Mouse (Mus musculus): ENCODE results near the gene Dnah3. TPM values are rescaled to one million over a fixed set of nuclear protein-coding genes. Genes with fewer than 3 reads are reported as not detected.

The Dnah3 gene
- 0.04 TPM in 1 of 2 replicates, not detected in the other for polyA plus RNA-seq (2014; fragmentation: Nextera tagmentation; extraction: Ambion mirVana)

GRCm38 (mm10) chr7:120095180-120095579, at the start of gene Dnah3:
TSS of gene Dnah3 (minus strand) at chr7:120095280.
- no peak within 1 kb of the TSS for H3K9ac ChIP-seq (replicated peaks; ENCODE audit: low read length)
- no peaks in the 10 kb centered on the region for H3K9me3 ChIP-seq (ENCODE audit: control insufficient read depth, low read length)
- no peaks in the 10 kb centered on the region for H3K4me1 ChIP-seq (ENCODE audit: control insufficient read depth, insufficient read depth, low read length)
- ATAC-seq (ENCODE audit: low FRiP score, low TSS enrichment) (no peak), DNase-seq (no peak)
- H3K4me2 ChIP-seq (ENCODE audit: low read length) = no peak within 1 kb of the TSS
- H3K27me3 ChIP-seq (ENCODE audit: control insufficient read depth, insufficient read depth, low read length) = no peaks in the 10 kb centered on the region
- no peak within 1 kb of the TSS for H3K4me3 ChIP-seq (replicated peaks; ENCODE audit: low read depth, low read length)
- no peaks in the 10 kb centered on the region for H3K36me3 ChIP-seq (ENCODE audit: control insufficient read depth, insufficient read depth, low read length)
- H3K27ac ChIP-seq (replicated peaks; ENCODE audit: low read depth, low read length) = no peak within 1 kb of the TSS
- 87% methylated on average over 6 of the region's 6 CpGs for whole genome bisulfite sequencing

- Histone ChIP-seq H3K4me3 (replicated peaks; ENCODE audit: low read depth, low read length) (no peak overlapping the region), H3K9me3 (ENCODE audit: control insufficient read depth, low read length) (no peaks in the 10 kb centered on the region), H3K9ac (replicated peaks; ENCODE audit: low read length) (no peak overlapping the region), H3K27ac (replicated peaks; ENCODE audit: low read depth, low read length) (no peak overlapping the region), H3K4me2 (ENCODE audit: low read length) (no peak overlapping the region), H3K27me3 (ENCODE audit: control insufficient read depth, insufficient read depth, low read length) (no peaks in the 10 kb centered on the region), H3K36me3 (ENCODE audit: control insufficient read depth, insufficient read depth, low read length) (no peaks in the 10 kb centered on the region), H3K4me1 (ENCODE audit: control insufficient read depth, insufficient read depth, low read length) (no peaks in the 10 kb centered on the region)
- no peak for DNase-seq
- 88% methylated on average over 1 of the region's 1 CpGs for WGBS
- ATAC-seq (ENCODE audit: low FRiP score, low TSS enrichment) = no peak
These were observed 47.7 kb upstream of the Dnah3 start for GRCm38 (mm10) chr7:120142743-120143142.

- Histone ChIP-seq H3K27ac (replicated peaks; ENCODE audit: low read depth, low read length) (no peak overlapping the region), H3K27me3 (ENCODE audit: control insufficient read depth, insufficient read depth, low read length) (no peaks in the 10 kb centered on the region), H3K4me2 (ENCODE audit: low read length) (no peak overlapping the region), H3K4me3 (replicated peaks; ENCODE audit: low read depth, low read length) (no peak overlapping the region), H3K36me3 (ENCODE audit: control insufficient read depth, insufficient read depth, low read length) (no peaks in the 10 kb centered on the region), H3K9ac (replicated peaks; ENCODE audit: low read length) (no peak overlapping the region), H3K9me3 (ENCODE audit: control insufficient read depth, low read length) (no peaks in the 10 kb centered on the region), H3K4me1 (ENCODE audit: control insufficient read depth, insufficient read depth, low read length) (no peaks in the 10 kb centered on the region)
- DNase-seq (no peak), ATAC-seq (ENCODE audit: low FRiP score, low TSS enrichment) (no peak)
- 65% methylated on average over 4 of the region's 4 CpGs for WGBS
These were observed 33.9 kb upstream of the Dnah3 start for GRCm38 (mm10) chr7:120128951-120129350.

GRCm38 (mm10) chr7:120127686-120128059, 32.6 kb upstream of the Dnah3 start:
- ATAC-seq (ENCODE audit: low FRiP score, low TSS enrichment) (no peak), DNase-seq (no peak)
- Histone ChIP-seq H3K4me1 (ENCODE audit: control insufficient read depth, insufficient read depth, low read length) (no peaks in the 10 kb centered on the region), H3K9me3 (ENCODE audit: control insufficient read depth, low read length) (no peaks in the 10 kb centered on the region), H3K9ac (replicated peaks; ENCODE audit: low read length) (no peak overlapping the region), H3K36me3 (ENCODE audit: control insufficient read depth, insufficient read depth, low read length) (no peaks in the 10 kb centered on the region), H3K27me3 (ENCODE audit: control insufficient read depth, insufficient read depth, low read length) (no peaks in the 10 kb centered on the region), H3K4me2 (ENCODE audit: low read length) (no peak overlapping the region), H3K27ac (replicated peaks; ENCODE audit: low read depth, low read length) (no peak overlapping the region), H3K4me3 (replicated peaks; ENCODE audit: low read depth, low read length) (no peak overlapping the region)
- WGBS = 53% methylated on average over 4 of the region's 4 CpGs

- Histone ChIP-seq H3K27ac (replicated peaks; ENCODE audit: low read depth, low read length) (no peak overlapping the region), H3K4me1 (ENCODE audit: control insufficient read depth, insufficient read depth, low read length) (no peaks in the 10 kb centered on the region), H3K9ac (replicated peaks; ENCODE audit: low read length) (no peak overlapping the region), H3K27me3 (ENCODE audit: control insufficient read depth, insufficient read depth, low read length) (no peaks in the 10 kb centered on the region), H3K36me3 (ENCODE audit: control insufficient read depth, insufficient read depth, low read length) (no peaks in the 10 kb centered on the region), H3K4me2 (ENCODE audit: low read length) (no peak overlapping the region), H3K9me3 (ENCODE audit: control insufficient read depth, low read length) (no peaks in the 10 kb centered on the region), H3K4me3 (replicated peaks; ENCODE audit: low read depth, low read length) (no peak overlapping the region)
- DNase-seq (peak; percentile 20), ATAC-seq (ENCODE audit: low FRiP score, low TSS enrichment) (no peak)
- 21% methylated on average over 5 of the region's 5 CpGs for WGBS
These were observed 32.1 kb upstream of the Dnah3 start for GRCm38 (mm10) chr7:120126976-120127685.

- WGBS = 2% methylated on average over 3 of the region's 3 CpGs
- H3K27me3 ChIP-seq (ENCODE audit: control insufficient read depth, insufficient read depth, low read length) = no peaks in the 10 kb centered on the region
These were observed 29.8 kb upstream of the Dnah3 start for GRCm38 (mm10) chr7:120124844-120125243.

GRCm38 (mm10) chr7:120123776-120124175, 28.7 kb upstream of the Dnah3 start:
- DNase-seq = no peak
- no peak for ATAC-seq (ENCODE audit: low FRiP score, low TSS enrichment)
- 88% methylated on average over 4 of the region's 4 CpGs for WGBS
- H3K27ac ChIP-seq (replicated peaks; ENCODE audit: low read depth, low read length) = no peak overlapping the region
- no peak overlapping the region for H3K4me3 ChIP-seq (replicated peaks; ENCODE audit: low read depth, low read length)
- H3K9me3 ChIP-seq (ENCODE audit: control insufficient read depth, low read length) = no peaks in the 10 kb centered on the region
- H3K4me1 ChIP-seq (ENCODE audit: control insufficient read depth, insufficient read depth, low read length) = no peaks in the 10 kb centered on the region
- H3K4me2 ChIP-seq (ENCODE audit: low read length) = no peak overlapping the region
- H3K9ac ChIP-seq (replicated peaks; ENCODE audit: low read length) = no peak overlapping the region
- H3K36me3 ChIP-seq (ENCODE audit: control insufficient read depth, insufficient read depth, low read length) = no peaks in the 10 kb centered on the region
- H3K27me3 ChIP-seq (ENCODE audit: control insufficient read depth, insufficient read depth, low read length) = no peaks in the 10 kb centered on the region

More at GRCm38 (mm10) chr7:120124844-120125243, 29.8 kb upstream of the Dnah3 start:
- Histone ChIP-seq H3K9me3 (ENCODE audit: control insufficient read depth, low read length) (no peaks in the 10 kb centered on the region), H3K27ac (replicated peaks; ENCODE audit: low read depth, low read length) (no peak overlapping the region), H3K4me1 (ENCODE audit: control insufficient read depth, insufficient read depth, low read length) (no peaks in the 10 kb centered on the region), H3K4me3 (replicated peaks; ENCODE audit: low read depth, low read length) (no peak overlapping the region), H3K4me2 (ENCODE audit: low read length) (no peak overlapping the region), H3K36me3 (ENCODE audit: control insufficient read depth, insufficient read depth, low read length) (no peaks in the 10 kb centered on the region), H3K9ac (replicated peaks; ENCODE audit: low read length) (no peak overlapping the region)
- peak; percentile 80 for ATAC-seq (ENCODE audit: low FRiP score, low TSS enrichment)
- peak; percentile 87 for DNase-seq

GRCm38 (mm10) chr7:120117529-120117928, 22.4 kb upstream of the Dnah3 start:
- ATAC-seq (ENCODE audit: low FRiP score, low TSS enrichment) (no peak), DNase-seq (peak; percentile 51)
- H3K4me3 ChIP-seq (replicated peaks; ENCODE audit: low read depth, low read length) = no peak overlapping the region
- H3K4me1 ChIP-seq (ENCODE audit: control insufficient read depth, insufficient read depth, low read length) = peaks cover 6% of the 10 kb centered on the region; the same call in 1 of the 2 replicates
- no peaks in the 10 kb centered on the region for H3K36me3 ChIP-seq (ENCODE audit: control insufficient read depth, insufficient read depth, low read length)
- no peak overlapping the region for H3K4me2 ChIP-seq (ENCODE audit: low read length)
- 19% methylated on average over 6 of the region's 6 CpGs for WGBS
- 0 out of 2 replicates have a peak, but pooled peaks cover 4% of the 10 kb centered on the region for H3K9me3 ChIP-seq (ENCODE audit: control insufficient read depth, low read length)
- no peak overlapping the region for H3K9ac ChIP-seq (replicated peaks; ENCODE audit: low read length)
- no peak overlapping the region for H3K27ac ChIP-seq (replicated peaks; ENCODE audit: low read depth, low read length)
- no peaks in the 10 kb centered on the region for H3K27me3 ChIP-seq (ENCODE audit: control insufficient read depth, insufficient read depth, low read length)

- Histone ChIP-seq H3K4me2 (ENCODE audit: low read length) (no peak overlapping the region), H3K4me1 (ENCODE audit: control insufficient read depth, insufficient read depth, low read length) (peaks cover 6% of the 10 kb centered on the region; the same call in 1 of the 2 replicates), H3K27me3 (ENCODE audit: control insufficient read depth, insufficient read depth, low read length) (no peaks in the 10 kb centered on the region), H3K4me3 (replicated peaks; ENCODE audit: low read depth, low read length) (no peak overlapping the region), H3K9ac (replicated peaks; ENCODE audit: low read length) (no peak overlapping the region), H3K27ac (replicated peaks; ENCODE audit: low read depth, low read length) (no peak overlapping the region), H3K36me3 (ENCODE audit: control insufficient read depth, insufficient read depth, low read length) (no peaks in the 10 kb centered on the region), H3K9me3 (ENCODE audit: control insufficient read depth, low read length) (0 out of 2 replicates have a peak, but pooled peaks cover 4% of the 10 kb centered on the region)
- ATAC-seq (ENCODE audit: low FRiP score, low TSS enrichment) = no peak
- DNase-seq = no peak
- 95% methylated on average over 5 of the region's 5 CpGs for WGBS
These were observed 21.9 kb upstream of the Dnah3 start for GRCm38 (mm10) chr7:120116976-120117375.

Measured in midbrain, embryonic 14.5 days (tissue).